ENCODE assay signal across 21 mouse cellular contexts in genomic region chr5:147816465-147816864, GRCm38 (mm10). TPM values are rescaled to one million over a fixed set of nuclear protein-coding genes. Genes with fewer than 3 reads are reported as not detected.
A peak's percentile ranks its signal among the peaks of the same experiment; 100 is the strongest.
DNase-seq lines count a peak whose midpoint lies in the region; ATAC-seq and TF ChIP-seq lines count a peak whose summit lies in the region.
"Had no signal": no experiment of that assay in that cellular context is flagged by ENCODE, and none has a peak within 500 bp of the region (broad histone marks: within the 10 kb centered on the region; RNA-seq: fewer than 3 reads in every experiment).

No protein-coding gene starts in this region.

- dilution Hi-C loops in CH12.LX (cut with MboI; ENCODE audit: extremely low pct_ligation_motif_present, extremely low pct_unique_long_range_greater_than_20kb, low sequenced_read_pairs), result no loop called here

- no peak overlapping the region for H3K4me3 ChIP-seq in liver, embryonic 14.5 days (ENCODE audit: insufficient read depth in 1 of 2, low read depth in 2 of 2, low read length in 2 of 2)
- no peak overlapping the region for H3K4me3 ChIP-seq in liver, embryonic 12.5 days
- H3K4me3 ChIP-seq in CH12.LX (replicated peaks in 1 of 3; ENCODE audit: low read depth in 2 of 3, low read length in 2 of 3, poor library complexity in 1 of 3), result no peak overlapping the region
- no peak overlapping the region for H3K4me3 ChIP-seq in bone marrow macrophage, adult 2 months (ENCODE audit: insufficient read depth, low read length)
- no peak overlapping the region for H3K4me3 ChIP-seq in forebrain, embryonic 14.5 days (ENCODE audit: low read depth, low read length)
- H3K4me3 ChIP-seq: embryonic facial prominence, embryonic 10.5 days; heart, embryonic 15.5 days; hindbrain, embryonic 10.5 days; intestine, embryonic 15.5 days; limb, embryonic 13.5 days; lung, embryonic 15.5 days; megakaryocyte, embryonic 14.5 days had no signal

- TF ChIP-seq CTCF in liver, embryonic 14.5 days (IDR thresholded peaks at IDR 0.05; ENCODE audit: low read depth), result peak; percentile 48
- TF ChIP-seq CTCF in CH12.LX (conservative IDR thresholded peaks at IDR 0.05 in 1 of 2, IDR thresholded peaks at IDR 0.05 in 1 of 2; ENCODE audit: low read depth in 2 of 2, low read length in 2 of 2), result peak; percentile 15 to 22; a peak in 2 of 4 replicates
- peak; percentile 37; the same call in 1 of the 2 replicates for TF ChIP-seq CTCF in bone marrow macrophage, adult 2 months (IDR thresholded peaks at IDR 0.05; ENCODE audit: low read depth, low read length)

- in situ Hi-C loops in CH12.LX (cut with MboI; ENCODE audit: low pct_ligation_motif_present, low pct_unique_long_range_greater_than_20kb, low sequenced_read_pairs), result no loop called here

- intact Hi-C loops in heart, postnatal 36 days (cut with DNase I), result no loop called here

- H3K27ac ChIP-seq in liver, embryonic 14.5 days, result no peak overlapping the region
- no peak overlapping the region for H3K27ac ChIP-seq in liver, embryonic 12.5 days
- no peak overlapping the region for H3K27ac ChIP-seq in CH12.LX (ENCODE audit: insufficient read depth, low read depth)
- no peak overlapping the region for H3K27ac ChIP-seq in bone marrow macrophage, adult 2 months (ENCODE audit: insufficient read depth, low read depth, low read length)
- H3K27ac ChIP-seq in forebrain, embryonic 14.5 days (ENCODE audit: low read depth, low read length), result no peak overlapping the region
- H3K27ac ChIP-seq: embryonic facial prominence, embryonic 10.5 days; heart, embryonic 15.5 days; hindbrain, embryonic 10.5 days; intestine, embryonic 15.5 days; limb, embryonic 13.5 days; lung, embryonic 15.5 days had no signal

- H3K79me2 ChIP-seq in CH12.LX (replicated peaks; ENCODE audit: control insufficient read depth, extremely low read depth, insufficient read depth, poor library complexity, severe bottlenecking), result no peaks in the 10 kb centered on the region

- no peak overlapping the region for H3K4me2 ChIP-seq in liver, embryonic 14.5 days (ENCODE audit: low read depth)
- no peak overlapping the region for H3K4me2 ChIP-seq in liver, embryonic 12.5 days
- H3K4me2 ChIP-seq in CH12.LX (ENCODE audit: insufficient read depth, low read depth, poor library complexity, severe bottlenecking), result no peak overlapping the region
- H3K4me2 ChIP-seq in forebrain, embryonic 14.5 days (ENCODE audit: low read length), result no peak overlapping the region
- H3K4me2 ChIP-seq: heart, embryonic 15.5 days; intestine, embryonic 15.5 days; limb, embryonic 13.5 days; lung, embryonic 15.5 days had no signal

- DNase-seq in heart, adult 11 months, result peak; percentile 36
- no peak for DNase-seq in heart, postnatal 36 days
- no peak for DNase-seq in liver, embryonic 14.5 days (ENCODE audit: low read depth in 3 of 3, low spot score in 3 of 3)
- DNase-seq in CH12.LX (ENCODE audit: extremely low read depth), result no peak
- no peak for DNase-seq in forebrain, embryonic 14.5 days (ENCODE audit: low spot score)
- DNase-seq in embryo, embryonic 11 days, result no peak
- DNase-seq: cerebellum, adult 11 months; cerebellum, postnatal 25 days; kidney, postnatal 10 days; thymus, postnatal 36 days had no signal

- no peak for TF ChIP-seq EP300 in liver, embryonic 14.5 days (IDR thresholded peaks at IDR 0.05; ENCODE audit: low read depth)
- TF ChIP-seq EP300 in CH12.LX (IDR thresholded peaks at IDR 0.05; ENCODE audit: low read length), result no peak

- H3K27me3 ChIP-seq in liver, embryonic 14.5 days (ENCODE audit: control insufficient read depth, insufficient read depth, low read length), result no peaks in the 10 kb centered on the region
- no peaks in the 10 kb centered on the region for H3K27me3 ChIP-seq in liver, embryonic 12.5 days (replicated peaks)
- H3K27me3 ChIP-seq in CH12.LX (replicated peaks), result no peaks in the 10 kb centered on the region
- H3K27me3 ChIP-seq in forebrain, embryonic 14.5 days (replicated peaks; ENCODE audit: control insufficient read depth, insufficient read depth, low read length), result no peaks in the 10 kb centered on the region
- H3K27me3 ChIP-seq: heart, embryonic 15.5 days; intestine, embryonic 15.5 days; limb, embryonic 13.5 days; lung, embryonic 15.5 days had no signal

- H3K9ac ChIP-seq in liver, embryonic 14.5 days (replicated peaks), result no peak overlapping the region
- H3K9ac ChIP-seq in liver, embryonic 12.5 days, result no peak overlapping the region
- no peak overlapping the region for H3K9ac ChIP-seq in CH12.LX (ENCODE audit: insufficient read depth, low read depth)
- no peak overlapping the region for H3K9ac ChIP-seq in forebrain, embryonic 14.5 days (ENCODE audit: low read length)
- H3K9ac ChIP-seq: heart, embryonic 15.5 days; intestine, embryonic 15.5 days; limb, embryonic 13.5 days; lung, embryonic 15.5 days had no signal

- TF ChIP-seq RAD21 in CH12.LX (IDR thresholded peaks at IDR 0.05; ENCODE audit: low read depth, low read length), result no peak

- TF ChIP-seq POLR2A in CH12.LX (IDR thresholded peaks at IDR 0.05; ENCODE audit: low read depth, low read length), result no peak
- TF ChIP-seq POLR2A in bone marrow macrophage, adult 2 months (IDR thresholded peaks at IDR 0.05; ENCODE audit: borderline replicate concordance, low read depth, low read length), result no peak

- WGBS in liver, embryonic 14.5 days (ENCODE audit: insufficient replicate concordance), result 43% methylated on average over 4 of the region's 4 CpGs
- WGBS in liver, embryonic 12.5 days (ENCODE audit: insufficient replicate concordance), result 45% methylated on average over 4 of the region's 4 CpGs
- 77% methylated on average over 4 of the region's 4 CpGs for WGBS in forebrain, embryonic 14.5 days

- no peak for ATAC-seq in liver, embryonic 14.5 days (ENCODE audit: insufficient read depth)
- ATAC-seq in liver, embryonic 12.5 days, result no peak
- ATAC-seq in forebrain, embryonic 14.5 days, result no peak
- ATAC-seq: forebrain, embryonic 16.5 days; intestine, embryonic 15.5 days; midbrain, embryonic 16.5 days had no signal

- H3K36me3 ChIP-seq in liver, embryonic 14.5 days (replicated peaks; ENCODE audit: control insufficient read depth, insufficient read depth, low read depth), result no peaks in the 10 kb centered on the region
- H3K36me3 ChIP-seq in liver, embryonic 12.5 days, result no peaks in the 10 kb centered on the region
- H3K36me3 ChIP-seq in CH12.LX (replicated peaks in 1 of 2; ENCODE audit: control insufficient read depth in 1 of 2, insufficient read depth in 1 of 2, low read length in 1 of 2), result no peaks in the 10 kb centered on the region
- H3K36me3 ChIP-seq in forebrain, embryonic 14.5 days (ENCODE audit: control insufficient read depth, insufficient read depth, low read length), result no peaks in the 10 kb centered on the region
- H3K36me3 ChIP-seq: embryonic facial prominence, embryonic 10.5 days; heart, embryonic 15.5 days; hindbrain, embryonic 10.5 days; intestine, embryonic 15.5 days; limb, embryonic 13.5 days; lung, embryonic 15.5 days had no signal

- no peaks in the 10 kb centered on the region; the same call in none of the 2 replicates for H3K9me3 ChIP-seq in liver, embryonic 14.5 days (ENCODE audit: control insufficient read depth, low read length)
- peaks cover 7% of the 10 kb centered on the region for H3K9me3 ChIP-seq in liver, embryonic 12.5 days (replicated peaks)
- peaks cover 35% of the 10 kb centered on the region for H3K9me3 ChIP-seq in CH12.LX (replicated peaks; ENCODE audit: low read length)
- H3K9me3 ChIP-seq in forebrain, embryonic 14.5 days (replicated peaks; ENCODE audit: control insufficient read depth, low read length), result 0 out of 2 replicates have a peak, but pooled peaks cover 2% of the 10 kb centered on the region
- H3K9me3 ChIP-seq: intestine, embryonic 15.5 days; lung, embryonic 15.5 days had no signal

- no peaks in the 10 kb centered on the region for H3K4me1 ChIP-seq in liver, embryonic 14.5 days (replicated peaks; ENCODE audit: control insufficient read depth in 2 of 2, insufficient read depth in 2 of 2, low read length in 1 of 2)
- H3K4me1 ChIP-seq in liver, embryonic 12.5 days, result peaks cover 6% of the 10 kb centered on the region; the same call in 1 of the 2 replicates
- no peaks in the 10 kb centered on the region for H3K4me1 ChIP-seq in CH12.LX (ENCODE audit: control insufficient read depth in 1 of 2, insufficient read depth in 2 of 2)
- no peaks in the 10 kb centered on the region for H3K4me1 ChIP-seq in bone marrow macrophage, adult 2 months (ENCODE audit: control insufficient read depth, insufficient read depth, low read length)
- H3K4me1 ChIP-seq in forebrain, embryonic 14.5 days (ENCODE audit: control insufficient read depth, insufficient read depth, low read length), result no peaks in the 10 kb centered on the region
- H3K4me1 ChIP-seq: embryonic facial prominence, embryonic 10.5 days; heart, embryonic 15.5 days; hindbrain, embryonic 10.5 days; intestine, embryonic 15.5 days; limb, embryonic 13.5 days; lung, embryonic 15.5 days had no signal

TF ChIP-seq in CH12.LX, 34 proteins besides CTCF, POLR2A, EP300 and RAD21:
- TF ChIP-seq HCFC1 (IDR thresholded peaks at IDR 0.05; ENCODE audit: low read depth, low read length), result no peak

RNA-seq across cellular contexts. Expression of gene Pomp, which starts 43.8 kb away (rescaled TPM):
- total RNA-seq in heart, postnatal 36 days (2021), result 100 to 1,000 TPM; 132 to 140 TPM
- 62.5 and 109 TPM in 2 replicates for polyA plus RNA-seq in liver, embryonic 14.5 days (2012; rRNA removed)
- 255 and 261 TPM in 2 replicates for polyA plus RNA-seq in liver, embryonic 14.5 days (2014; fragmentation: Nextera tagmentation; extraction: Ambion mirVana)
- polyA plus RNA-seq in liver, embryonic 12.5 days (2016; fragmentation: Nextera tagmentation; extraction: Ambion mirVana), result 309 and 314 TPM in 2 replicates
- total RNA-seq in CH12.LX (2012; rRNA removed), result 164 and 227 TPM in 2 replicates
- total RNA-seq in CH12.LX (2014; rRNA removed), result 615 and 618 TPM in 2 replicates
- polyA plus RNA-seq in CH12.LX (2012; ENCODE audit: insufficient read length, low read depth), result 238 and 303 TPM in 2 replicates
- 312 and 343 TPM in 2 replicates for polyA plus RNA-seq in bone marrow macrophage, adult 2 months (2012; ENCODE audit: insufficient read depth, insufficient read length, missing spikeins)
- 513 and 580 TPM in 2 replicates for polyA plus RNA-seq in forebrain, embryonic 14.5 days (2014; fragmentation: Nextera tagmentation; extraction: Ambion mirVana)
